Mouse (Mus musculus): ENCODE measurements around the gene Fmo5. TPM values are rescaled to one million over a fixed set of nuclear protein-coding genes. Genes with fewer than 3 reads are reported as not detected.

The Fmo5 gene
- 3.1 and 3.4 TPM in 2 replicates for polyA plus RNA-seq (2012; rRNA removed)

DNA sequence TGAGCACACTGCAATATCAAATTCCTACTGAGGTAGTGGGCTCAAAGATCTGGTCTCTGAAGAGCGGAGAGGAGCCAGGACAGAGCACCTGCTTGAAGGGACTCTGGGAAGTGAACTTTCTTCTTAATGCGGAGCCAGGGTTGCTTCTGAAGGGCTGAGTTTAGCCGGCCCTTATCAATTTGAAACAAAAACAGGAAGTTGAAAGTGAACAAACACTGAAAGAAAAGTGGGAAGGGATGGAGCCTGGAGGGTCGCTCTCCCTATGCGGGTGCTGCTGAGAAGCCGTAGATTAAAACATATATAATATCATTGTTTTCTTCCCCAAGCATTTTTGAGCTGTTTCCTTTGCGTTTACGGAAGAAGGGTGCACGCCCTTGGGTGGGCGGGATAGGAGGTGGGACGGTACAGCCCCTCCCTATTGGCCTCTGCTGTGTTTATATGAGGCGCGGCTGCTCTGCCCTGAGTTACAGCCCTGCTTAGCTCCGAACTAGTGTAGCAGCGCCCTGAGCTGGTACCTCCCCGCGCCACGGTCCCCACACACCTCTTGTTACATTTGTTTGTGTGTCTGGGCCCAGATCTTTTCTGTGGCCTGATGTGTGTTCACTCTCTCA lies at the start of gene Fmo5:
Fmo5 (plus strand) TSS at position 414 of the 611 bp plus-strand sequence.
- peak within 1 kb of the TSS; percentile 21 for H3K4me3 ChIP-seq (ENCODE audit: insufficient read depth, low read length)
- no peaks in the 10 kb centered on the region for H3K4me1 ChIP-seq (ENCODE audit: control insufficient read depth, insufficient read depth, low read length)
- TF ChIP-seq CTCF (IDR thresholded peaks at IDR 0.05; ENCODE audit: extremely low read depth, insufficient read depth, low read length) (no peak), POLR2A (IDR thresholded peaks at IDR 0.05; ENCODE audit: extremely low read depth, insufficient read depth, low read length) (no peak)
- no peak within 1 kb of the TSS for H3K27ac ChIP-seq (ENCODE audit: insufficient read depth, low read length)

DNA sequence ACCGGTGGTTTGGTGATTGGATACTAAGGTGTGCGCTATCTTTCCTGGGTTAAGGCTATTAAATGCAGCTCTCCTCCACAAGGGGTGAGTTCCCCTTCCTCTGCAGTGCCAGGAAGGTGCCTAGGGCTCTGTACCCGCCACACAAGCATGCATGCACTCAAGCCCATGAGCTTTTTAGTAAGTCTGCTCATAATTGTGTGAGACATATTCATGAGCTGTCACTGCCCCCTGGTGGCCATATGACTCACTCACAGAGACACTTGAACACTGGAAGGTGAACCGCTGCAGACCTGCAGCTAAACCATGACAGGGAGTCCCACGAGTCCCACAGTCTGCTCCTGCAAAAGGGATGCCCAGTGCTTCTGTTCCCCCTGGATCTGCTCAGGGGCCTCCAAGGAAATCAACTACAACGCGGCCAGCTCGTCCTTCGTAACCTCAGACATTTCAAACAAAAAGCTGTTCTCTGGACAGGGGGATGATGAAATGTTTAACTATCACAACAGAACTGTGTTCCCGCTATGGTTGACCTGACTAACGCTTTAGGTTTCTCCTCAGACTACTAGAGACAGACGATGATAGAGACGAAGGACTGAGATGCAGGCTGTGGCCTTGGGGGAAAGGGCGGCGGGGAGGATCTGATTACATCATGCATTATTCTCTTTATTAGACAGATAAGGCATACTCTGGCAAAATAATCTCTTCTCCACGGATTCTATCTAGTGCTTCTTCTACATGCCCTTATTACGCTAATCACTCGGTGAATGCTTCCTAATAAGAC lies 43.0 kb upstream of the Fmo5 start:
- no peak for TF ChIP-seq POLR2A (IDR thresholded peaks at IDR 0.05; ENCODE audit: extremely low read depth, insufficient read depth, low read length)
- peak; percentile 86 for TF ChIP-seq CTCF (IDR thresholded peaks at IDR 0.05; ENCODE audit: extremely low read depth, insufficient read depth, low read length)
- no peak overlapping the region for H3K27ac ChIP-seq (ENCODE audit: insufficient read depth, low read length)
- H3K4me3 ChIP-seq (ENCODE audit: insufficient read depth, low read length) = no peak overlapping the region
- no peaks in the 10 kb centered on the region for H3K4me1 ChIP-seq (ENCODE audit: control insufficient read depth, insufficient read depth, low read length)

DNA sequence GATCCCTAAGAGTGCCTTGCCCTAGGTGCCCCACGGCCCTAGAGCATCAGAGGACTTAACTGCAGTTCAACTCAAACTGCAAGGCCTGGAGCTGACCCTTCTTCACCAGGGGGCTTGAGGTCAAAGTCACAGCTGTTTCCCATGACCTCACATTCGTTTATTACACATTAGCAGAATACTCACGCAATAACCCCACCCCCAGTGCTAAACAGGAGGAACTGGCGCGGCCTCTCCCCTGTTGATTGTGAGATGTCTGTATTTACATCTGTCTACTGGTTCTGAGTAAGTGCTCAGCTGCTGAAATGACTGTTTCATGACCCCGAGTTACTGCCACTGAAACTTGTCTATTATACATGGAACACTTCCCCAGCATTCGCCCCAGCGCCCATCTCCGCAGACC lies 40.9 kb upstream of the Fmo5 start:
- Histone ChIP-seq H3K27ac (ENCODE audit: insufficient read depth, low read length) (no peak overlapping the region), H3K4me3 (ENCODE audit: insufficient read depth, low read length) (no peak overlapping the region), H3K4me1 (ENCODE audit: control insufficient read depth, insufficient read depth, low read length) (no peaks in the 10 kb centered on the region)
- no peak for TF ChIP-seq POLR2A (IDR thresholded peaks at IDR 0.05; ENCODE audit: extremely low read depth, insufficient read depth, low read length)
- TF ChIP-seq CTCF (IDR thresholded peaks at IDR 0.05; ENCODE audit: extremely low read depth, insufficient read depth, low read length) = no peak

DNA sequence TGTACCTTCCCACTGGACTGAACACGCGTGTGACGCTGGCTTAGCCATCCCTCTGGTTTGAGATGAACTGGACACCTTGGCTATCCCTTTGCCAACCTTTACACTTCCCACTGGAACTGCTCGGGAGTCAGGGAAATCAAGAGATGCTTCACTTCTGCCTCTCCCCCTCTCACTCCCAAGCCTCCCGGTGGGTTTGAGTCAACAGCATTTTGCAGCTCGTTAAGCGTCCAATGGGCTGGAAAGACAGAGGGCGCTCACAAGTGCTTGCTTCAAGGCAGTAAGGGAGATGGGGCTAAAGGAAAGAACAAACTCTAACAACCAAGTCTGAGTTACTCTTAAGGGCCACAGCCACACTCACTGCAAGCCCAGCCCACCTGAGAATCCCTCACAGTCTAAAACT lies 37.9 kb upstream of the Fmo5 start:
- TF ChIP-seq CTCF (IDR thresholded peaks at IDR 0.05; ENCODE audit: extremely low read depth, insufficient read depth, low read length) = no peak
- TF ChIP-seq POLR2A (IDR thresholded peaks at IDR 0.05; ENCODE audit: extremely low read depth, insufficient read depth, low read length) = no peak
- H3K4me3 ChIP-seq (ENCODE audit: insufficient read depth, low read length) = no peak overlapping the region
- H3K4me1 ChIP-seq (ENCODE audit: control insufficient read depth, insufficient read depth, low read length) = no peaks in the 10 kb centered on the region
- no peak overlapping the region for H3K27ac ChIP-seq (ENCODE audit: insufficient read depth, low read length)

DNA sequence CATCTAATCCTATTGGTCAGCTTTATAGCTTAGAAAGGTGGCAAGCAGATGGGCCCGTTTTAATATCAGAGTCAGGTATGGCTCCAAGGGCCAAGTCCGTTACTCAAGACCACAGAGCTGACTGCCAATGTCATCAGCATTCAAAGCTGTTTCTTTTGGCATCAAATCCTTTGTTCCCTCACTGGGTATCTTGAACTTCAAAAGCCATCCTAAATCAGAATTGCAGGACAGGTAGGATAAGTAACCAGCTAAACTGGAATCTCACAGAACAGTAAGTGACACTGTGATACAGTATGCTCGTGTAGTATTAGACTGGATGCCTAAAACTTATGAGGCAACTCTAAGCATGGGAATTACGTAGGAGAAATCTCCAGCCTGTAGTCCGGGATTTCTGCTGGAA lies 35.5 kb upstream of the Fmo5 start:
- TF ChIP-seq CTCF (IDR thresholded peaks at IDR 0.05; ENCODE audit: extremely low read depth, insufficient read depth, low read length) (no peak), POLR2A (IDR thresholded peaks at IDR 0.05; ENCODE audit: extremely low read depth, insufficient read depth, low read length) (no peak)
- H3K27ac ChIP-seq (ENCODE audit: insufficient read depth, low read length) = no peak overlapping the region
- no peaks in the 10 kb centered on the region for H3K4me1 ChIP-seq (ENCODE audit: control insufficient read depth, insufficient read depth, low read length)
- H3K4me3 ChIP-seq (ENCODE audit: insufficient read depth, low read length) = no peak overlapping the region

DNA sequence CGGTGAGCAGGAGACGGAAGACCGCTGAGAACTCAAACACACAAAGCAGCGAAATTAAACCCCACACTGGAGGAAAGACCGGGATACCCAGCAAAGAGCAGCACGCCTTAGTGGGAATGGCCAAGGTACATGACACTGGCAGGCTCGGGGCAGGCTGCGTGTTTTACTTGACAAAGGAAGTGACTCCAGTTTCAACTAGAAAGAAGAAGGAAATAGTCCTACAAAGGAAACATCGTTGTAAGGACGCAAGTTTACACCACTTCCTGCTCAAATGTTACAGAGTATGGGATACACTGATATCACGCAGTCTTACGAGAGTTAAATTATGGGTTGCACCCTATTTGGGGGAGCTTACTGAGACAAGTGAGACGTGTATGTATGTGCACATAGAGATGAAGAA lies 34.5 kb upstream of the Fmo5 start:
- TF ChIP-seq CTCF (IDR thresholded peaks at IDR 0.05; ENCODE audit: extremely low read depth, insufficient read depth, low read length) (no peak), POLR2A (IDR thresholded peaks at IDR 0.05; ENCODE audit: extremely low read depth, insufficient read depth, low read length) (no peak)
- no peaks in the 10 kb centered on the region for H3K4me1 ChIP-seq (ENCODE audit: control insufficient read depth, insufficient read depth, low read length)
- no peak overlapping the region for H3K4me3 ChIP-seq (ENCODE audit: insufficient read depth, low read length)
- H3K27ac ChIP-seq (ENCODE audit: insufficient read depth, low read length) = no peak overlapping the region

DNA sequence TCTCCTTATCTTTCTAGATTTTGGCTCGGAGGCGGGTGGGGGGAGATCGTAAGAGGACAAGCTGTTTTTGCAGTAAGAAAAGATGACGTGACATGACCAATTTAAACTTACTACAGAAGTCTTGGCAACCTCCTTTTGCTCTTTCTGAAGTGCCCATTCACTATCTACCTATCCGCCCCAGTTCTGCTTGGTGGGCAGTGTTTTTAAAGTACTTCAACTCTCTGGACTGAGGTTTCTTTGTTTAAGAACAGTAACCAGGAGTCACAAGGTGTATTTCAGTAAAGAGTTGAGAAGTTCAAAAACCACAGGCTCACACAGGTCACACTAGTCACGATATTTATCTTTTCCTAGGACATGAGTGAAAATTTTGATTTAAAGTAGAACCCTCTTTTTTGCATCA lies 33.5 kb upstream of the Fmo5 start:
- Histone ChIP-seq H3K27ac (ENCODE audit: insufficient read depth, low read length) (no peak overlapping the region), H3K4me3 (ENCODE audit: insufficient read depth, low read length) (no peak overlapping the region), H3K4me1 (ENCODE audit: control insufficient read depth, insufficient read depth, low read length) (no peaks in the 10 kb centered on the region)
- no peak for TF ChIP-seq CTCF (IDR thresholded peaks at IDR 0.05; ENCODE audit: extremely low read depth, insufficient read depth, low read length)
- no peak for TF ChIP-seq POLR2A (IDR thresholded peaks at IDR 0.05; ENCODE audit: extremely low read depth, insufficient read depth, low read length)

DNA sequence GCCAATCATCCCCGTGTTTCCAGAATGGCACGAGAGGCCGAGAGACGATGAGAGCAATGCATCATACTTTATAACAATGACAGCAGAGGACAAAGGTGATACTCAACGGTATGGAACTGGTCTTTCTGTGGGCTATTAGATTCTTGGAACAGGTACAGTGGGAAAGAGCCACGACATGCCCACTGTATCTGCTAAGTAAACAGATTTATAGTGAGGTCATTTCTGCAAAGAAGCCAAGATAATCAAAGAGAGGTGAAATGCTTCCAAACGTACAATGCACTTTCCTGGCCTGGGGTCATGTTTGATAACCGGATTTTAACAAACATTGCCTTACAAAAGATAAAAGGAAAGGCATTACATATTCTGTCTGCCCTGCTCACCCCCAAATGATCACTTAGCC lies 31.8 kb upstream of the Fmo5 start:
- H3K4me3 ChIP-seq (ENCODE audit: insufficient read depth, low read length) = no peak overlapping the region
- H3K27ac ChIP-seq (ENCODE audit: insufficient read depth, low read length) = no peak overlapping the region
- H3K4me1 ChIP-seq (ENCODE audit: control insufficient read depth, insufficient read depth, low read length) = no peaks in the 10 kb centered on the region
- TF ChIP-seq POLR2A (IDR thresholded peaks at IDR 0.05; ENCODE audit: extremely low read depth, insufficient read depth, low read length) = no peak
- TF ChIP-seq CTCF (IDR thresholded peaks at IDR 0.05; ENCODE audit: extremely low read depth, insufficient read depth, low read length) = no peak

DNA sequence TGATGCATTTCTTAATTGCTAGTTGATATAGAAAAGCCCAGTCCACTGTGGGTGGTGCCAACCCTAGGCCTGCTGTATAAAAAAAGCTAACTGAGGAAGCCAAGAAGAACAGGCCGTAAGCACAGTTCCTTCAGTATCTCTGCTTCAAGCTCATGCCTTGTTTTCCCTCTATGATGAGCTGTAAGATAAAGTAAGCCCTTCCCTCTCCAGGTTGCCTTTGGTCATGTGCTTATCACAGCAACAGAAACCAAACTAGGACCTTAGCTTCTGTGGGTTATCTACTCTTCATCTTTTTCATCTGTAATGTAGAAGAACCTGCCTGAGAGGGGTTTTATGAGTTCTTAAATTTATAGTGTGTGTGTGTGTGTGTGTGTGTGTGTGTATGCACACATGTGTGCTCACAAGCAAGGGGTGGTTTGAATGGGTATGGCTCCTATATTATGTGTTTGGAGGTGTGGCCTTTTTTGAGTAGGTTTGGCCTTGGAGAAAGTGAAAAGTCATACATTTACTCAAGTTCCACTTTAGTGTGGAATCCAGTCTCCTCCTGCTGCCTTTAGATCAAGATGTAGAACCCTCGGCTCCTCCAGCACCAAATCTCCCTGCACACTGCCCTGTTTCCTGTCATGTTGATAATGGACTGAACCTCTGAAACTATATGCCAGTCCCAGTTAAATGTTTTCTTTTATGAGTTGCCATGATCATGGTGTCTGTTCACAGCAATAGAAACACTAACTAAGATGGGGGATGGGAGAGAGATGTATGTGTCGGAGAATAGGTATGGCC lies 28.4 kb upstream of the Fmo5 start:
- Histone ChIP-seq H3K4me3 (ENCODE audit: insufficient read depth, low read length) (no peak overlapping the region), H3K4me1 (ENCODE audit: control insufficient read depth, insufficient read depth, low read length) (no peaks in the 10 kb centered on the region), H3K27ac (ENCODE audit: insufficient read depth, low read length) (no peak overlapping the region)
- TF ChIP-seq POLR2A (IDR thresholded peaks at IDR 0.05; ENCODE audit: extremely low read depth, insufficient read depth, low read length) (no peak), CTCF (IDR thresholded peaks at IDR 0.05; ENCODE audit: extremely low read depth, insufficient read depth, low read length) (no peak)
